Mouse (Mus musculus) ES-CJ7 (cell line): ENCODE measurements around the gene Cypt3.
A peak's percentile ranks its signal among the peaks of the same experiment; 100 is the strongest.

Experiments
- DNase-seq: peaks from one replicate; pipeline ENCODE4 v3.0.0; 2011; ENCODE audit warnings: low read depth, low spot score

The Cypt3 gene

DNA sequence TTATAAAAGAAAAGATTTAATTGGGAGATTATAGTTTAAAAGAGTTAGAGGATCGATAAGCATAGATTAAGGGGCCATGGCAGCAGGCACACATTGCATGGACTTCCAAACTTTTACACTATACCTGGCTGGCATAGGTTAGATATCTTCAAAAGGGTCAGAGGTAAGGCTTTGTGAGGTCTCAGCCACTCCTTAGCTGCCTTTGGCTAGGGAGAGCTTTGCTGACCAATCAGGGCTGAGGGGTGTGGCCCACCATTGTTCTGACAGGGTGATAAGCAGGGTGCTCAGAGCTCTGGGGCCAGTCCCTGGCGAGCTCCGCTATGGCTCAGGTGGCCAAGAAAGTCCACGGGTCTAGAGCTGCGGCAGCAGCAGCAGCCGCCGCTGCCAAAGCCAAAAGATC lies at the start of gene Cypt3:
Gene Cypt3 (plus strand): TSS at position 301 of the 400 bp plus-strand sequence.
- DNase-seq: peak; percentile 8

- no peak for DNase-seq
Measured at GRCm38 (mm10) chrX:153515491-153515890, 42.9 kb upstream of the Cypt3 start.

DNA sequence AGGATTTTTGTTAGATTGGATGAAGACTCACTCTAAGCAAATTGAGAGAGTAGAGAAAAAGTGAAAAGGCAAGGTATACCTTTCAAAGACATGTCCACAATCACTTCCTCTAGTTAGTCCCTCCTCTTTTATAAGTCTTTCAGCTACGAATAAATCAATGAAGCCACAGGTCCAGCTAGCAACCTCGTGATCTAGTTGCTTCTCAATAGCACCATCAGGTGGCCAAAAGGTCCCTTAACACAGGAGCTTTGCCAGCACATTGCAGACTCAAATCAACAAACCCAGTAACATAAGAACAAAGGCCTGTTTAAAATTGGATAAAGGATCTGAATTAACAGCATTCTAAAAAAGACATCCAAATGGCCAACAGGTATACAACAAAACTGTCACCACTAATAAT lies 30.0 kb upstream of the Cypt3 start:
- peak; percentile 19 for DNase-seq

GRCm38 (mm10) chrX:153556634-153557033 lies 1.8 kb upstream of the Cypt3 start:
- DNase-seq: no peak

DNA sequence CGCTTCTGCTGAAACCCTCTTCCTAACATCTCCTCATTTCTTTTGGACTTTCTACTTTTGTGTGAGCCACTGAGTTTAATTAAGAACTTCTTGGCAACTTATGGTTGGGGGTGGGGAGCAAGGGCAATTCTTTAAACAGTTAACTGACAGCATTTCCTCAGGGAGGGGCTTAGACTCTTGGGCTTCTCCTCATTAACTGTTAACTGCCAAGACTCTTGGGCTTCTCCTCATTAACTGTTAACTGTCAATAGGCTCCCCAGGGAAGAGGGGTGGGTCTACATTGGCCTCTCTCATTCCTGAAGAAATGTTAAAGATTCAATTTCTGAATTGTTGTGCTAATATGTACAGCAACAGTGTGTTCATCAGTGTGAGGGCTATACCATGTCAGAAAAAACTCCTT lies 6.3 kb downstream of the Cypt3 start:
- DNase-seq: no peak

DNA sequence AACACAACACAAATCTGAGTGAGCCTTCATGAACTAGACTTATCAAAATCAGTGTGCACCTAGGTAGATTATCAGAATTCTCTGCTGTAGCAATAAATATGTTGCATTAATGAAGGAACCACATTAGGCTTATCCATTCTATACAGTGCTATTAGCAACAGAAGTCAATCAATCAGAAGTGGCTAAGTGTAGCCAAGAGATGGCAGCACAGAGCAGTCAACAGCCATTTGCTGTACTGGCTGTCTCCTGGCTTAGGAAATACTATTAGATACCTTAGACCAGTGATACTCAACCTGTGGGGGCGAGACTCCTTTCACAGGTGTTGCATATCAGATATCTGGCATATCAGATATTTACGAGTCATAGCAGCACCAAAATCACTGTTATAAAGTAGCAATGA lies 41.2 kb downstream of the Cypt3 start:
- DNase-seq: peak; percentile 22
